Mouse (Mus musculus) neural tube, embryonic 12.5 days (tissue): ENCODE measurements around the gene Hpcal1. TPM values are rescaled to one million over a fixed set of nuclear protein-coding genes. Genes with fewer than 3 reads are reported as not detected.
A peak's percentile ranks its signal among the peaks of the same experiment; 100 is the strongest.

Experiments used
- ATAC-seq: fragments of 200-750 bp; cut with Nextera tagmentation; 2 replicates; pipeline ENCODE4 v1.8.0; 2017; ENCODE audit warnings: low read depth, mild to moderate bottlenecking, moderate TSS enrichment, moderate library complexity; ENCODE audit not compliant: low FRiP score
- H3K27ac ChIP-seq: fragments of 300-500 bp; sonication (generic); 2 replicates; pipeline ENCODE4 v1.5.1; 2016
- H3K27me3 ChIP-seq: fragments of 300-500 bp; sonication (generic); replicated peaks from 2 replicates; pipeline ENCODE4 v1.6.1; 2016; ENCODE audit warnings: mild to moderate bottlenecking
- H3K36me3 ChIP-seq: fragments of 300-500 bp; sonication (generic); 2 replicates; pipeline ENCODE4 v1.6.1; 2016; ENCODE audit warnings: mild to moderate bottlenecking
- H3K4me1 ChIP-seq: fragments of 300-500 bp; sonication (generic); 2 replicates; pipeline ENCODE4 v1.6.1; 2016
- H3K4me2 ChIP-seq: fragments of 300-500 bp; sonication (generic); replicated peaks from 2 replicates; pipeline ENCODE4 v1.6.1; 2016; ENCODE audit warnings: mild to moderate bottlenecking
- H3K4me3 ChIP-seq: fragments of 300-500 bp; sonication (generic); 2 replicates; pipeline ENCODE4 v1.5.1; 2016
- H3K9ac ChIP-seq: fragments of 300-500 bp; sonication (generic); 2 replicates; pipeline ENCODE4 v1.6.1; 2016; ENCODE audit warnings: mild to moderate bottlenecking
- H3K9me3 ChIP-seq: fragments of 300-500 bp; sonication (generic); 2 replicates; pipeline ENCODE4 v1.6.1; 2016; ENCODE audit warnings: mild to moderate bottlenecking
- WGBS: fragments of 180-500 bp; shearing (Covaris S2); methylation state at CpG from one replicate; pipeline ENCODE4 v1.1.7; 2016; 5-methylcytosine and 5-hydroxymethylcytosine counted together
- polyA plus RNA-seq: library from polyadenylated mRNA; unstranded; fragments of >200 nt; fragmentation: Nextera tagmentation; extraction: Ambion mirVana; gene quantifications from 2 replicates; pipeline ENCODE4 v1.2.1, GENCODE M21; 2016

The Hpcal1 gene
- polyA plus RNA-seq, 1 experiment from 2014 or later, result 38.6 TPM

- H3K27ac ChIP-seq, result no peak overlapping the region
- H3K27me3 ChIP-seq, result no peaks in the 10 kb centered on the region
- no peak overlapping the region for H3K9ac ChIP-seq
- H3K9me3 ChIP-seq, result no peaks in the 10 kb centered on the region
- no peak overlapping the region for H3K4me3 ChIP-seq
- ATAC-seq, result no peak
- H3K4me2 ChIP-seq, result no peak overlapping the region
- no peaks in the 10 kb centered on the region for H3K36me3 ChIP-seq
- WGBS, result 93% methylated on average over 13 of the region's 13 CpGs
- H3K4me1 ChIP-seq, result peaks cover 16% of the 10 kb centered on the region; the same call in 1 of the 2 replicates
Observed at GRCm38 (mm10) chr12:17722452-17723181, 32.0 kb downstream of the Hpcal1 start.

- no peak for ATAC-seq
- Histone ChIP-seq H3K4me3 (no peak overlapping the region), H3K9me3 (no peaks in the 10 kb centered on the region), H3K9ac (no peak overlapping the region), H3K4me2 (no peak overlapping the region), H3K27ac (no peak overlapping the region), H3K4me1 (peaks cover 21% of the 10 kb centered on the region; the same call in 1 of the 2 replicates), H3K36me3 (no peaks in the 10 kb centered on the region), H3K27me3 (no peaks in the 10 kb centered on the region)
- 84% methylated on average over 1 of the region's 1 CpGs for WGBS
Observed at GRCm38 (mm10) chr12:17723182-17723570, 32.5 kb downstream of the Hpcal1 start.

- Histone ChIP-seq H3K4me3 (no peak overlapping the region), H3K9me3 (no peaks in the 10 kb centered on the region), H3K27ac (no peak overlapping the region), H3K27me3 (no peaks in the 10 kb centered on the region), H3K4me1 (peaks cover 21% of the 10 kb centered on the region; the same call in 1 of the 2 replicates), H3K4me2 (no peak overlapping the region), H3K36me3 (no peaks in the 10 kb centered on the region), H3K9ac (no peak overlapping the region)
- 66% methylated on average over 6 of the region's 6 CpGs for WGBS
- no peak for ATAC-seq
Observed at GRCm38 (mm10) chr12:17723999-17724398, 33.3 kb downstream of the Hpcal1 start.

GRCm38 (mm10) chr12:17724412-17725090 is 33.9 kb downstream of the Hpcal1 start:
- H3K36me3 ChIP-seq, result no peaks in the 10 kb centered on the region
- H3K4me3 ChIP-seq, result no peak overlapping the region
- peaks cover 21% of the 10 kb centered on the region; the same call in 1 of the 2 replicates for H3K4me1 ChIP-seq
- no peak overlapping the region for H3K4me2 ChIP-seq
- H3K9me3 ChIP-seq, result no peaks in the 10 kb centered on the region
- WGBS, result 65% methylated on average over 3 of the region's 3 CpGs
- H3K27ac ChIP-seq, result no peak overlapping the region
- H3K9ac ChIP-seq, result no peak overlapping the region
- no peak for ATAC-seq
- H3K27me3 ChIP-seq, result no peaks in the 10 kb centered on the region

GRCm38 (mm10) chr12:17725592-17725991 is 34.9 kb downstream of the Hpcal1 start:
- Histone ChIP-seq H3K9me3 (no peaks in the 10 kb centered on the region), H3K27ac (no peak overlapping the region), H3K4me2 (no peak overlapping the region), H3K9ac (no peak overlapping the region), H3K27me3 (no peaks in the 10 kb centered on the region), H3K4me1 (peaks cover 21% of the 10 kb centered on the region; the same call in 1 of the 2 replicates), H3K4me3 (no peak overlapping the region), H3K36me3 (no peaks in the 10 kb centered on the region)
- ATAC-seq, result no peak
- WGBS, result 76% methylated on average over 6 of the region's 6 CpGs

GRCm38 (mm10) chr12:17726576-17727320 is 36.1 kb downstream of the Hpcal1 start:
- Histone ChIP-seq H3K27me3 (no peaks in the 10 kb centered on the region), H3K27ac (no peak overlapping the region), H3K9me3 (no peaks in the 10 kb centered on the region), H3K4me3 (no peak overlapping the region), H3K9ac (no peak overlapping the region), H3K4me1 (peaks cover 21% of the 10 kb centered on the region; the same call in 1 of the 2 replicates), H3K36me3 (no peaks in the 10 kb centered on the region), H3K4me2 (no peak overlapping the region)
- WGBS, result 53% methylated on average over 10 of the region's 10 CpGs
- peak; percentile 45; the same call in 1 of the 2 replicates for ATAC-seq

- no peaks in the 10 kb centered on the region for H3K36me3 ChIP-seq
- H3K9me3 ChIP-seq, result no peaks in the 10 kb centered on the region
- ATAC-seq, result no peak
- no peak overlapping the region for H3K9ac ChIP-seq
- WGBS, result 76% methylated on average over 13 of the region's 13 CpGs
- H3K4me3 ChIP-seq, result no peak overlapping the region
- no peak overlapping the region for H3K4me2 ChIP-seq
- H3K27ac ChIP-seq, result no peak overlapping the region
- H3K4me1 ChIP-seq, result peaks cover 21% of the 10 kb centered on the region; the same call in 1 of the 2 replicates
- H3K27me3 ChIP-seq, result no peaks in the 10 kb centered on the region
Observed at GRCm38 (mm10) chr12:17727676-17728339, 37.2 kb downstream of the Hpcal1 start.

- 96% methylated on average over 13 of the region's 13 CpGs for WGBS
- H3K4me1 ChIP-seq, result peaks cover 21% of the 10 kb centered on the region; the same call in 1 of the 2 replicates
Observed at GRCm38 (mm10) chr12:17729211-17729900, 38.7 kb downstream of the Hpcal1 start.

GRCm38 (mm10) chr12:17732006-17732405 is 41.4 kb downstream of the Hpcal1 start:
- ATAC-seq, result no peak
- H3K9ac ChIP-seq, result no peak overlapping the region
- no peaks in the 10 kb centered on the region for H3K27me3 ChIP-seq
- no peaks in the 10 kb centered on the region for H3K36me3 ChIP-seq
- H3K4me2 ChIP-seq, result no peak overlapping the region
- WGBS, result 88% methylated on average over 7 of the region's 7 CpGs
- H3K9me3 ChIP-seq, result no peaks in the 10 kb centered on the region
- H3K27ac ChIP-seq, result no peak overlapping the region
- H3K4me3 ChIP-seq, result no peak overlapping the region
- peaks cover 9% of the 10 kb centered on the region; the same call in 1 of the 2 replicates for H3K4me1 ChIP-seq

More at GRCm38 (mm10) chr12:17729211-17729900, 38.7 kb downstream of the Hpcal1 start:
- Histone ChIP-seq H3K4me2 (no peak overlapping the region), H3K4me3 (no peak overlapping the region), H3K36me3 (no peaks in the 10 kb centered on the region), H3K27ac (no peak overlapping the region), H3K9ac (no peak overlapping the region), H3K9me3 (no peaks in the 10 kb centered on the region), H3K27me3 (no peaks in the 10 kb centered on the region)
- no peak for ATAC-seq

GRCm38 (mm10) chr12:17732546-17732945 is 41.9 kb downstream of the Hpcal1 start:
- Histone ChIP-seq H3K27me3 (no peaks in the 10 kb centered on the region), H3K27ac (no peak overlapping the region), H3K4me2 (no peak overlapping the region), H3K9ac (no peak overlapping the region), H3K36me3 (no peaks in the 10 kb centered on the region), H3K4me3 (no peak overlapping the region), H3K4me1 (peaks cover 6% of the 10 kb centered on the region; the same call in 1 of the 2 replicates), H3K9me3 (no peaks in the 10 kb centered on the region)
- 92% methylated on average over 4 of the region's 4 CpGs for WGBS
- no peak for ATAC-seq

GRCm38 (mm10) chr12:17733114-17733904 is 42.7 kb downstream of the Hpcal1 start:
- H3K9me3 ChIP-seq, result no peaks in the 10 kb centered on the region
- no peak for ATAC-seq
- H3K27me3 ChIP-seq, result no peaks in the 10 kb centered on the region
- H3K27ac ChIP-seq, result no peak overlapping the region
- no peaks in the 10 kb centered on the region for H3K4me1 ChIP-seq
- H3K9ac ChIP-seq, result no peak overlapping the region
- H3K4me3 ChIP-seq, result no peak overlapping the region
- WGBS, result 60% methylated on average over 6 of the region's 6 CpGs
- no peaks in the 10 kb centered on the region for H3K36me3 ChIP-seq
- no peak overlapping the region for H3K4me2 ChIP-seq
